Mouse (Mus musculus): Measurements from ENCODE around the gene Ggact.
A peak's percentile ranks its signal among the peaks of the same experiment; 100 is the strongest.

Gene Ggact

GRCm38 (mm10) chr14:122913657-122914056 is at the start of gene Ggact:
TSS of gene Ggact (minus strand) at chr14:122913757.
- DNase-seq (ENCODE audit: low spot score) = no peak

GRCm38 (mm10) chr14:122957941-122958340 is 44.4 kb upstream of the Ggact start:
- DNase-seq (ENCODE audit: low spot score) = no peak

- DNase-seq (ENCODE audit: low spot score) = peak; percentile 57
These were observed 39.8 kb upstream of the Ggact start for GRCm38 (mm10) chr14:122953331-122953730.

GRCm38 (mm10) chr14:122952556-122952955 is 39.0 kb upstream of the Ggact start:
- no peak for DNase-seq (ENCODE audit: low spot score)

- DNase-seq (ENCODE audit: low spot score) = no peak
These were observed 38.3 kb upstream of the Ggact start for GRCm38 (mm10) chr14:122951676-122952445.

GRCm38 (mm10) chr14:122950915-122951314 is 37.4 kb upstream of the Ggact start:
- peak; percentile 42 for DNase-seq (ENCODE audit: low spot score)

GRCm38 (mm10) chr14:122943475-122943853 is 29.9 kb upstream of the Ggact start:
- no peak for DNase-seq (ENCODE audit: low spot score)

GRCm38 (mm10) chr14:122942757-122943474 is 29.4 kb upstream of the Ggact start:
- DNase-seq (ENCODE audit: low spot score) = no peak

GRCm38 (mm10) chr14:122936460-122936859 is 22.9 kb upstream of the Ggact start:
- no peak for DNase-seq (ENCODE audit: low spot score)

GRCm38 (mm10) chr14:122920011-122920410 is 6.5 kb upstream of the Ggact start:
- DNase-seq (ENCODE audit: low spot score) = no peak

- DNase-seq (ENCODE audit: low spot score) = no peak
These were observed 4.1 kb upstream of the Ggact start for GRCm38 (mm10) chr14:122917676-122918075.

GRCm38 (mm10) chr14:122912812-122913498 is 602 bp downstream of the Ggact start:
- peak; percentile 71 for DNase-seq (ENCODE audit: low spot score)

- no peak for DNase-seq (ENCODE audit: low spot score)
These were observed 1.4 kb downstream of the Ggact start for GRCm38 (mm10) chr14:122912137-122912536.

GRCm38 (mm10) chr14:122911265-122911664 is 2.3 kb downstream of the Ggact start:
- no peak for DNase-seq (ENCODE audit: low spot score)

GRCm38 (mm10) chr14:122909368-122910091 is 4.0 kb downstream of the Ggact start:
- DNase-seq (ENCODE audit: low spot score) = no peak

- DNase-seq (ENCODE audit: low spot score) = no peak
These were observed 5.5 kb downstream of the Ggact start for GRCm38 (mm10) chr14:122908075-122908474.

GRCm38 (mm10) chr14:122905007-122905406 is 8.6 kb downstream of the Ggact start:
- no peak for DNase-seq (ENCODE audit: low spot score)

GRCm38 (mm10) chr14:122903923-122904351 is 9.6 kb downstream of the Ggact start:
- no peak for DNase-seq (ENCODE audit: low spot score)

- no peak for DNase-seq (ENCODE audit: low spot score)
These were observed 10.7 kb downstream of the Ggact start for GRCm38 (mm10) chr14:122902884-122903283.

GRCm38 (mm10) chr14:122902136-122902535 is 11.4 kb downstream of the Ggact start:
- DNase-seq (ENCODE audit: low spot score) = no peak

GRCm38 (mm10) chr14:122901715-122902114 is 11.8 kb downstream of the Ggact start:
- no peak for DNase-seq (ENCODE audit: low spot score)

GRCm38 (mm10) chr14:122901177-122901576 is 12.4 kb downstream of the Ggact start:
- no peak for DNase-seq (ENCODE audit: low spot score)
